ENCODE assay signal across 31 mouse cellular contexts in the genomic region with DNA sequence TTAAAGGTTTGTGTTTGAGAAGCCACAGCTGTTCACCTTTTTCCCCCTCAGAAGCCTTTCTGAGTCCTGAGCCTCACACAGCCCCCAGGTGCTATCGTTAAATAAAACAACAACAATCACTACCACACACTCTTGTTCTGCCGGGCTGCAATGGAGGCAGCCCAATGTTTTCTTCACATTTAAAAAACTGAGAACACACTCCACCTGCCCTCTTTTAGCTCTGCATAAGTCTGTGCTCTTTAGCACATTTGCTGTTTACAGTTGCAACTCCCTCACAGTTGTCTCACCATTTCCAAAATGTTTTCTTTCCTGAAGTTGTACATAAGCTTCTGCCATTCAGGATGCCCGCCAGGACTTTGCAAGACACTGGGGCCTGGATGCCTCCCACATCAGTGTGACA. TPM values are rescaled to one million over a fixed set of nuclear protein-coding genes. Genes with fewer than 3 reads are reported as not detected.
"Had no signal": no experiment of that assay in that cellular context is flagged by ENCODE, and none has a peak within 500 bp of the region (broad histone marks: within the 10 kb centered on the region; RNA-seq: fewer than 3 reads in every experiment).

No protein-coding gene starts in this region.

- H3K27me3 ChIP-seq: intestine, embryonic 15.5 days had no signal

- H3K9ac ChIP-seq: heart, embryonic 13.5 days; heart, embryonic 15.5 days; hindbrain, embryonic 12.5 days; hindbrain, embryonic 14.5 days; intestine, embryonic 15.5 days; kidney, embryonic 15.5 days; limb, embryonic 13.5 days; limb, embryonic 15.5 days; liver, embryonic 12.5 days; liver, embryonic 14.5 days had no signal

- DNase-seq: gastrocnemius, adult 2 months; gastrocnemius, postnatal 10 days; gastrocnemius, postnatal 25 days; heart, adult 2 months; heart, postnatal 4 days; kidney, adult 2 months; kidney, adult 9 months; kidney, postnatal 14 days; kidney, postnatal 36 days; layer of hippocampus, adult 9-11 months; layer of hippocampus, postnatal 36 days; left cerebral cortex, postnatal 4 days had no signal

- H3K4me1 ChIP-seq: heart, embryonic 13.5 days; heart, embryonic 15.5 days; hindbrain, embryonic 10.5 days; hindbrain, embryonic 12.5 days; intestine, embryonic 15.5 days; kidney, embryonic 15.5 days; limb, embryonic 13.5 days; limb, embryonic 15.5 days; liver, embryonic 12.5 days had no signal

- H3K9me3 ChIP-seq: heart, embryonic 13.5 days; heart, embryonic 15.5 days; hindbrain, embryonic 10.5 days; hindbrain, embryonic 12.5 days; intestine, embryonic 15.5 days; kidney, embryonic 15.5 days; limb, embryonic 13.5 days; limb, embryonic 15.5 days; liver, embryonic 12.5 days had no signal

- H3K4me3 ChIP-seq: gastrocnemius, adult 2 months; heart, adult 2 months; heart, embryonic 13.5 days; heart, embryonic 15.5 days; hindbrain, embryonic 10.5 days; hindbrain, embryonic 12.5 days; intestine, embryonic 15.5 days; kidney, embryonic 15.5 days; limb, embryonic 13.5 days; limb, embryonic 15.5 days; liver, embryonic 12.5 days had no signal

- ATAC-seq: hindbrain, embryonic 16.5 days; inflammation-experienced regulatory T-cells, adult 6 months; intestine, embryonic 15.5 days; intestine, postnatal 0 days; liver, embryonic 12.5 days had no signal

- H3K27ac ChIP-seq: gastrocnemius, adult 2 months; heart, adult 2 months; heart, embryonic 13.5 days; heart, embryonic 15.5 days; hindbrain, embryonic 10.5 days; hindbrain, embryonic 12.5 days; hindbrain, embryonic 14.5 days; intestine, embryonic 15.5 days; kidney, embryonic 15.5 days; kidney, postnatal 0 days; limb, embryonic 13.5 days; limb, embryonic 15.5 days; liver, embryonic 12.5 days; liver, embryonic 14.5 days had no signal

- H3K36me3 ChIP-seq: heart, embryonic 13.5 days; heart, embryonic 15.5 days; hindbrain, embryonic 10.5 days; hindbrain, embryonic 12.5 days; intestine, embryonic 15.5 days; kidney, embryonic 15.5 days; limb, embryonic 13.5 days; limb, embryonic 15.5 days; liver, embryonic 12.5 days had no signal

- H3K4me2 ChIP-seq: heart, embryonic 11.5 days; heart, embryonic 13.5 days; heart, embryonic 15.5 days; hindbrain, embryonic 12.5 days; hindbrain, embryonic 14.5 days; intestine, embryonic 15.5 days; kidney, embryonic 15.5 days; limb, embryonic 13.5 days; limb, embryonic 15.5 days; liver, embryonic 12.5 days had no signal

RNA-seq across cellular contexts. Expression of gene Arx, which starts 10.6 kb away (rescaled TPM):
- polyA plus RNA-seq: heart, adult 2 months; heart, embryonic 13.5 days; heart, embryonic 15.5 days; heart, postnatal 0 days; inflammation-experienced regulatory T-cells, adult 6 months; kidney, adult 2 months; liver, adult 2 months; liver, embryonic 16.5 days had no signal
